Mouse (Mus musculus): Measurements from ENCODE around the gene Zfp952.
"Not testable (repeated sequence)": the region's sequence is repeated elsewhere in the genome, so short reads cannot be mapped to it uniquely, and the experiment has no call there.

Zfp952 gene

DNA sequence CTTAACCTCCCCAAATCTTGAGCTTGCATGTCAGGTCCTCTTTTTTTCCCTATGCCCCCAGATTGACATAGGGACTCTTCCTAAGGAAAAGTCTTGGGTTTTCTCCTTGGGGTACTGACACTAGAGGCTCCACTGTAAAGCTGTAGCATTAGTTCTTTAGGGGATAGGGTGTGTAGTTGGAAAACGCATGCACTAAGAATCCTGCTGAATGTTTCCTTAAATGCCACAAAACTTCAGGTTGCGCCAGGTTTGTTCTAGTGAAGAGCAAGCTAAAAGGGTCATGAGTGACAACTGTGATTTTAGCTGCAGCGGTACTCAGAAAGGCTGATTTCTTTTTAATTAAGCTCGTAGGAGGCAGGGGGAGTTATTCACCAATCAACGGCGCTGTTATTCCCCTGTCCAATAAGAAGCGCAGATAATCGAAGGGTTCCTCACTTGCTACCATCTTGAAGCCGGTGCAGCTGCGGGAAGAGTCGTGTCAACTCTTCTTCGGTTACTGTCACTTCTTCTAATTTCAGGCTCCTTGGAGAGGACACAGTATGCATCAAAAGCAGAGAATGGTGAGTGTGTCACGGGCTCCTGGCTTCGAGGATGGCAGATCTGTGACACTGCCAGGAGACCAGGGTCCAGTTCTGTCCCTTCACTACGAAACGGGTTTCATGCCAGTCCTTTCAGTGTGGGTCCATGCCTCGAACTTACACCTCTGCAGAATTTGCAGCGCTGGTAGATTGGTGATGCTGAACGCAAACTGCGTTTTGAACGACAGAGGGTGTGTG lies at the start of gene Zfp952:
Gene Zfp952 (plus strand): TSS at position 431 of the 776 bp plus-strand sequence.
- peak; percentile 89 for DNase-seq (ENCODE audit: low spot score)

DNA sequence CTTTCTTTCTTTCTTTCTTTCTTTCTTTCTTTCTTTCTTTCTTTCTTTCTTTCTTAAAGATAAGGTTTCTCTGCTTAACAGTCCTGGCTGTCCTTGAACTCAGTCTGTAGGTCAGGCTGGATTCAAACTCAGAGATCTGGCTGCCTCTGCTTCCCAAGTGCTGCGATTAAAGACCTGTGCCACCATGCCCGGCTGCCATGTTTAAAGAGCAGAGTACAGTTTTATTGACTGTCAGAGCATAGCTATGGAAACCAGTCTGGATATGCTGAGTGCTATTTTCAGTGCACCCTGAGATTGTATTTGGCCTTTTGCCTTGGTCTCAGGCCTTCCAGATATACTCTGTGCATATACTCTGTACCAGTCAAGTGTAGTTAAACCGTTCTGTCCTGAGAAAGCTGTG lies 49.3 kb upstream of the Zfp952 start:
- no peak for DNase-seq (ENCODE audit: low spot score)

DNA sequence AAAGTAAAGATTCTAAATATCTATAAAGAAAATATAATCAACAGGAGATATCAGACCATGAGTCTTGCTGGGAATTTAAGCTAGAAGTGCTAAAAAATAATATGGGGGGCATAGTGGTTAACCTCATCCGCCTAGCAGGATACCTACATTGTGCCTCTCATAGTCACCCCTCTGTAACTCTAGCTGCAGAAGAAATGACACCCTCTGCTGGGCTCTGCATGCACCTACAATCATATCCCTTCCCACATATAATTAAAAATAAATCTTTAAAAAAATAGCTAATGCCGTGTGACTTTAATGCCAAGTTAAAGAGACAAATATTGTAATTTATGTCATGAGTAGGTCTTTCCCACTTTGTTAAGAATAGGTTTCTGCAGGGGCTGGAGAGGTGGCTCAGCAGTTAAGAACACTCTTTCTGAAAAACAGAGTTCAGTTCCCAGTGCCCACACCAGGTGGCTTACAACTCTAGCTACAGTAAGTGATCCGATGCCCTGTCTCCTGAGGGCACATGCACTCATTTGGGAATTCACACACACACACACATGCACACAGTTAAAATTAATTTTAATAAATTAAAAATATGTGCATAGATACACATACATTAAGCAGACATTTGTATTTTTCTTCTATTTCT lies 48.4 kb upstream of the Zfp952 start:
- no peak for DNase-seq (ENCODE audit: low spot score)

DNA sequence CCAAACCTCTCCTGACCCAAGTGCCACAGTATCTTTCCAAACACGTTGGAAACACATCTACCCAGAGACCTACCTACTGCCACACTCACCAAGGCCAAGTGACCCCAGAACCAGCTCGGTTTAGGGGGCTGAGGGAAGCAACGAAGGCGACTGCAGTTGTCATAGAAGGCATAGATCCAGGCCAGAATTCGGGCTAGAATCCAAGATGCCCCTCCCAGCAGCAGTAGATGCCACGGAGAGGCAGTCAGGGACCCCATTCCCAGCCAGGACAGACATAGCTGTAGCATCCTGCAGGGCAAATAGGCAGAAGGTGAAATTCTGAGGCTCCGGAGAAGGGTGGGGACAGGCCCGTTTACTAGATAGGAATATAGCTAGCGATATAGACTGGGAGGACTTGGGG lies 46.2 kb upstream of the Zfp952 start:
- no peak for DNase-seq (ENCODE audit: low spot score)

DNA sequence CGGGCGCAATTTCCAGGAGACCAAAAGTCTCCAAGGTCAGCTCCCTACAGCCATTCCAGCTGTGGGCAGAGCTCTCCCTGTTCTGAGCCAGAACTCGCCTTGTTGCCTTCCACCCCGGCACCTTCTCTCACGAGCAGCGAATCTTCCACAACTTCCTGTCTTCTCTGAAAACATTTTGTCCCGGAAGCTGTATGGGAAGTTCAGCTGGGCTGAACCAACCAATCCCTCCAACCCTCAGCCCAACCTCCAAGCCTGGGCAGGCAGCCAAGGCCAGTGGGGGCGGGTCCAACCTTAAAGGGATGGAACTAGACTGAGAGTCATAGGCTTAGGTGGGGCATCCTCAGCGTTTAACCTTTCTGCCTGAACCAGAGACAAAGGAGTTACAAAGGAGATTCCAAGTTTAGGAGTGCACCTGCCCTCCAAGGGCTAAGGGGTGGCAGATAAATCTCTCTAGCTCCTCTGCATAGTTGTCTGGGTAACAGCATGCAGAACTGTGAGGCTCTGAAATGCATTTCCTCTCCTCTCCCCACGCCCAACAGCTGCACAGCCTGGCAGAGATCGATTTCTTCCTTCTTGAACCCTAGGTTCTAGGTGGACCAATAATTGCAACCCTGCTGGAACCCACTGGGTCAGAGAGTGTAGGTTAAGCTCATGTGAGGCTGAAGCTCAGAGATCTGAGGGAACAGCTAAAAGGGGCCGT lies 45.6 kb upstream of the Zfp952 start, which contains the start of gene Cyp4f13:
Gene Cyp4f13 (minus strand): TSS at position 188 of the 700 bp plus-strand sequence.
- DNase-seq (ENCODE audit: low spot score), result peak; percentile 57

GRCm38 (mm10) chr17:32950136-32950535 lies 42.8 kb upstream of the Zfp952 start:
- no peak for DNase-seq (ENCODE audit: low spot score)

DNA sequence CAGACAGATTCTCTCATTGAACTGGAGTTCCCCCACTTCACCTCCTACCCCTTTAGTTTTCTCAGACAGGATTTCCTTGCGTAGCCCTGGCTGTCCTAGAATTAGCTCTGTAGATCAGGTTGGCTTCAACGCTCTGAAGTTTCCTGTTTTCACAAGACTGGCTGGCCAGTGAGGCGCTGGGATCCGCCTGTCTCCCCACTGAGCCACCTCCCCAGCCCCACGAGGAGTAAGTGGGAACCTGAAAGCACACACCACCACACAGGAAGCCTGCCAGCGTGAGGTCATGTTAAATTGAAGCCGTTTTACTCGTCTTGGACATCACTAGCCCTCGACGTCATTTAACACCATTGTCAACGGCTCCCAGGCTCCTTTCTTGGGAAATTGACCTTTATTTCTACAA lies 41.9 kb upstream of the Zfp952 start:
- no peak for DNase-seq (ENCODE audit: low spot score)

GRCm38 (mm10) chr17:32951441-32951840 lies 41.5 kb upstream of the Zfp952 start:
- DNase-seq (ENCODE audit: low spot score), result peak; percentile 45

GRCm38 (mm10) chr17:32965253-32965622 lies 27.7 kb upstream of the Zfp952 start:
- no peak for DNase-seq (ENCODE audit: low spot score)

DNA sequence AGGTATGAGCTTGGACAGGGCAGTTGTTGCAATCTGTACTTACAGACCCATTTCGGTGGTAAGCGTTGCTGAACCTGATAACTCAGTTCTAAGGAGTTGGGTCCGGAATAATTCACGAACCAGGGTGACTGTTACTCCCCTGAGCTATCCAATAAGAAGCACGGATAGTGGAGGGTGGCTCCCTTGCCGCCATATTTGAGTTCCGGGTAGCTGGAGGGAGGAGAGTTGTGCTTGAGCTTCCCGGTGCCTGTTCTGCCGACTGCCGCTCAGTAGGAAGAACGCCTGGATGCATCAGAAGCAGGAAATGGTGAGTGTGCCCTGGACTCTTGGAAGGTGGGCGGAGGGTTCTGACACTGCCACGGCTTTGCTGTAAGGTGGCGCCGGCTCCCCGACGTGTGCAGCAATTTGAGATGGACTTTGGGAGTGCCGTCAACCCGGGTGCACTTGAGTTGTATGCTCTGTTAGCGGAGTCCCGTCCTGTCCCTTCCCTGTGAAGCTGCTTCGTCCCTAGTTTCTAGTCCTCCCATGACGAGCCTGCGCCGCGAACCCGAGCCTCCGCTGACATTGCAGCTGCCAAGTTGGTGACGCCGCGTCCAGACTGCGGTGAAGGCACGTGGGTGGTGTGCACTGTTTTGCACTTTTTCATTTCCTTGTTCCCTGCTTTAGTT lies 27.2 kb upstream of the Zfp952 start, which contains the start of gene Zfp472:
Gene Zfp472 (plus strand): TSS at position 192 of the 668 bp plus-strand sequence.
- DNase-seq (ENCODE audit: low spot score), result peak; percentile 94

DNA sequence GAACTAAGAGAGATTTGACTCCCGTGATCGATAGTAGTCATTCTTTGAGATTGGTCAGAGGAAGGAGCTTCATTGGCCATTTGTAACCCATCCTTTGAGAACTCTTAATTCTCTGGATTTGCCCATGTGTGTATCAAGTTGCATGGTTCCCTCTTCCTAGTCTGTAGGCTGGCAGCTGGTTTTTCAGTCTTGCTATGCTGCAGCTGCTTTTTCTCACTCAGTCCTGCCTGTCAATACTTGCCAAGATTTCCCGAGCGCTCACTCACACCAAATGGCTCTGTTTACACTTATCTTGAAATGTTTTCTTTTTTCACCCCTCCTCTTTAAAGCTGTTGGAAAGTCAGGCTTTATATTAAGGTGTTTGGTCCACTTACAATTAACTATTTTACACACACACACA lies 11.6 kb upstream of the Zfp952 start:
- no peak for DNase-seq (ENCODE audit: low spot score)

- no peak for DNase-seq (ENCODE audit: low spot score)
Observed at GRCm38 (mm10) chr17:32986301-32986700, 6.6 kb upstream of the Zfp952 start.

GRCm38 (mm10) chr17:32991965-32992698 lies 797 bp upstream of the Zfp952 start:
- no peak for DNase-seq (ENCODE audit: low spot score)

- DNase-seq (ENCODE audit: low spot score), result no peak
Observed at GRCm38 (mm10) chr17:32998492-32998891, 5.6 kb downstream of the Zfp952 start.

DNA sequence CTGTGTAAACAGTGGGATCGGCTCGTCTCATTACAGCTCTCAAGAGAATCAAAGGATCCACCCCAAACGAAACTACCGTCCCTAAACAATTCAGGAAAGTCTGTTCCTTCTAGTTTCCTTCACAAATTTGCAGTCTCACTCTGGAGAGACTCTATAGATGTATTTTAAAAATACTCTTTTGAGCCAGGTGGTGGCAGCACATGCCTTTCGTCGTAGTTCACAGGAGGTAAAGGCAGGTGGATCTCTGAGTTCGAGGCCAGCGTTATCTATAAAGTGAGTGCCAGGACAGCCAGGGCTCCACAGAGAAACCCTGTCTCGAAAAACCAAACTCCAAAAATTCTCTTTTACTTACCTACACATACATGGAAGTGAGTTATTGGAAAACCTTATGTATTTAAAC lies 15.4 kb downstream of the Zfp952 start:
- DNase-seq (ENCODE audit: low spot score), result no peak

- DNase-seq (ENCODE audit: low spot score), result not testable (repeated sequence)
Observed at GRCm38 (mm10) chr17:33020434-33020833, 27.5 kb downstream of the Zfp952 start.

- DNase-seq (ENCODE audit: low spot score), result peak; percentile 12
Observed at GRCm38 (mm10) chr17:33032376-33032775, 39.4 kb downstream of the Zfp952 start.

DNA sequence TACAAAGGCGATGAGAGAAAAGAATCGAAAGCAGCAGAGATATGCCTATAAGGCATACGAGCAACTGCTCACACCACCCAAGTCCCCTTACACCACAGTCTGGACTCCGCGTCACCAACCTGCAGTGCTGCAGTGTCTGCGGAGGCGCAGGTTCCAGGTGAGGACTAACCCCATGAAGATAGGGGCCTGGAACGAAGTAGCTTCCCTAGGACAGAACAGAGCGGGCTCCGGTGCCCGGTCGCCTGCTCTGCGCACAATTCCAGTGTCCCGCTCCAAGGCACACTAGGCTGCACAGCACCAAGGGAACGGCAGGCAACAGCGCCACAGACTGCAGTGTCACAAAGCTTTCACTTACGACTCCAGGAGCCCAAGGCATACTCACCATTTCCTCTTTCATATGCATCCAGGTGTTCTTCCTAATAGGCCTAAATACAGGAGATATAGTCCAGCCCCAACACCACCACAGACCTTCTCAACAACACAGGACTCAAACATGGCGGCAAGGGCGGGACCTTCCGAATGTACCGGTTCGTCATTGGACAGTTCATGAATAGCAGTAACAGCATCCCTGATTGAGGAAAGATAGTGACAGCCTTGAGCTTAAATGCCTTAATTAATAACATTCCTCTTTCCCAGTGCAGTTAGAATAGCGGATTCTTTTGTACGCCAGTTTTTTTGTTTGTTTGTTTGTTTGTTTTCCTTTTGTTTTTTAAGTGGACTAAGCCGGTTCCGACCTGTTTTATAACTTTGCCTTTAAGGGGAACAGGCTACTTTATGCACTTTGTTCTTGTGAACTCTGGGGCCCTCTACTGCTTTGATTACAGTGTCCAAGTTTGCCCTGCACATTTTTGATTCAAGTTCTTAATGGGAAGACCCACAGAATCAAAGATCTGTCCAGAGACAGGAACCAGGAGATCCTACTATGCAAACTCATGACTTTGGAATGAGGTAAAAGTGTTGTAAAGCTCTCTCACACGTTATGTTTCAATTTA lies 40.3 kb downstream of the Zfp952 start, which contains the start of gene Zfp763:
Gene Zfp763 (minus strand): TSS at position 503 of the 992 bp plus-strand sequence.
- DNase-seq (ENCODE audit: low spot score), result peak; percentile 84

All from c-Kit-positive CD71-positive TER-119-positive erythroid progenitor cells, embryonic 14.5 days (primary cell).